Mouse (Mus musculus) bone marrow macrophage, adult 2 months (primary cell): ENCODE data around the gene Slc37a1.

Source experiments
- CTCF ChIP-seq: IDR thresholded peaks from 2 replicates; pipeline ENCODE4 v1.5.1; 2012; ENCODE audit warnings: low read depth, mild to moderate bottlenecking, low read length, moderate library complexity
- POLR2A ChIP-seq: IDR thresholded peaks from 2 replicates; pipeline ENCODE4 v1.6.1; 2012; ENCODE audit warnings: mild to moderate bottlenecking, low read depth, low read length, borderline replicate concordance

DNA sequence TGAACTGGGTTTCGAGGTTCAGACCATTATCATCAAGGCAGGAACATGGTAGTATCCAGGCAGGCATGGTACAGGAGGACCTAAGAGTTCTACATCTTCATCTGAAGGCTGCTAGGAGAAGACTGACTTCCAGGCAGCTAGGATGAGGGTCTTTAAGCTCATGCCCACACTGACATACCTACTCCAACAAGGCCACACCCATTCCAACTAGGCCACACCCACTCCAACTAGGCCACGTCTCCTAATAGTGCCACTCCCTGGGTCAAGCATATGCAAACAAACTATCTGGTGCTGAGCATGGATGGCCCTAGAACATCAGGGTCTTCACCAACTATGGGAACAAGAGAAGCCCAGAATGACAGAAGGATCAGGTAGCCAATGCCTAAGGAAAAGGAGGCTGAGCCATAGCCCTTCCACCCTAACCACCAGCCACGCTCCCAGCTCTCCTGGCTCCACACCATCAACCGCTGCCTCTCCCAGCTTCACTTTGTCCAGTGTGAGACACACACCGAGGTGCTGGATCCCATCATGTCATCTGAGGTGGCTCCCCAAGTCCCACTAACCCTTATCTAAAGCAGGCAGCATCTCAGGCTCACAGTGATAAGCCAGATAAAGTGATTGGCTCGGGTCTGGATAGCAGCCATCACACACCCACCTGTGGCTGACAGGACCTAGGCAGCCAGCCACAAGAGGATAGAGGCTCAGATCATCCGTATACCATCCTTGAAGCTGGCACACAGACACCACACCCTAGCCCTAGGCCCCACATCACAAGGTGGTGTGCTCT is 48.2 kb upstream of the Slc37a1 start:
- TF ChIP-seq CTCF (no peak), POLR2A (no peak)
